11 mouse cellular contexts compared by ENCODE assay signal in the genomic region with DNA sequence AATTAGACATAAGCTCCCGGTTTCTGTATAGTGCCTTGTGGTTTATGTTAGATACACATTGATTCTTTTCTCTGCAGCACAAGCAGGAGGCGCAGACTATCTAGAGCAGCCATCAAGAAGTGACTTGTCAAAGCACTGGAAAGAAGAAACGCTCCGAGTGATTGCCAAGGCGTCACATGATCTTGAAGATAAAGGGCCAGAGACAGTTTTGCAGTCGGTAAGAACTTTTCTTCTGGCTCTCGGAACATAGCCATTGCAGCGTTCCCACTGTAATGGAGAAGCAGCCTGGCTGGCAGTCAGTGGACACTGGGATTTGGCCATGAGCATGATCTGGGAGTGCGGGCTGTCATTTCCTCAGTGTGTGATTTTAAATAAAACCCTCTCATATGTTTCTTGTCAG.
DNase-seq lines count a peak whose midpoint lies in the region; ATAC-seq and TF ChIP-seq lines count a peak whose summit lies in the region.
"Had no signal": no experiment of that assay in that cellular context is flagged by ENCODE, and none has a peak within 500 bp of the region (broad histone marks: within the 10 kb centered on the region; RNA-seq: fewer than 3 reads in every experiment).

No protein-coding gene starts in this region.

- H3K9me3 ChIP-seq in neural tube, embryonic 15.5 days (replicated peaks): no peaks in the 10 kb centered on the region
- H3K9me3 ChIP-seq: limb, embryonic 12.5 days had no signal

- H3K27me3 ChIP-seq in neural tube, embryonic 15.5 days (replicated peaks): no peaks in the 10 kb centered on the region
- H3K27me3 ChIP-seq: limb, embryonic 12.5 days had no signal

- TF ChIP-seq CTCF in gastrocnemius, adult 2 months (IDR thresholded peaks at IDR 0.05): no peak

- 91% methylated on average over 9 of the region's 9 CpGs for WGBS in neural tube, embryonic 15.5 days

- no peaks in the 10 kb centered on the region for H3K4me1 ChIP-seq in neural tube, embryonic 15.5 days
- H3K4me1 ChIP-seq: limb, embryonic 12.5 days had no signal

- no peak overlapping the region for H3K9ac ChIP-seq in neural tube, embryonic 15.5 days (replicated peaks)
- H3K9ac ChIP-seq: limb, embryonic 12.5 days had no signal

- peak overlapping the region; percentile 84 for H3K27ac ChIP-seq in gastrocnemius, adult 2 months
- H3K27ac ChIP-seq in neural tube, embryonic 15.5 days (replicated peaks): no peak overlapping the region
- H3K27ac ChIP-seq: limb, embryonic 12.5 days had no signal

- DNase-seq in kidney, postnatal 14 days: peak; percentile 7
- DNase-seq in kidney, postnatal 36 days: no peak
- peak; percentile 82 for DNase-seq in gastrocnemius, adult 2 months
- DNase-seq in gastrocnemius, postnatal 36 days: peak; percentile 30 to 35
- peak; percentile 44 for DNase-seq in lung, postnatal 10 days
- no peak for DNase-seq in thymus, postnatal 0 days (ENCODE audit: low spot score)
- DNase-seq: embryo, embryonic 11 days had no signal

- intact Hi-C loops in gastrocnemius, adult 2 months (cut with DNase I): no loop called here
- intact Hi-C loops in gastrocnemius, postnatal 36 days (cut with DNase I): no loop called here

- no peak for ATAC-seq in neural tube, embryonic 15.5 days (ENCODE audit: low FRiP score)
- ATAC-seq: forebrain, embryonic 14.5 days; intestine, embryonic 16.5 days had no signal

- 0 out of 2 replicates have a peak overlapping the region, but pooled peaks have one; percentile 13 for H3K4me3 ChIP-seq in gastrocnemius, adult 2 months
- H3K4me3 ChIP-seq in neural tube, embryonic 15.5 days (replicated peaks): no peak overlapping the region
- H3K4me3 ChIP-seq: limb, embryonic 12.5 days had no signal

- H3K36me3 ChIP-seq in neural tube, embryonic 15.5 days: no peaks in the 10 kb centered on the region

- H3K4me2 ChIP-seq in neural tube, embryonic 15.5 days: no peak overlapping the region
- H3K4me2 ChIP-seq: limb, embryonic 12.5 days had no signal

Comparison
In these comparisons a context has a peak if more than half of its experiments do, and no peak if none do; other contexts are left out.
1. DNase-seq: peak in kidney, postnatal 14 days (single experiment), gastrocnemius, adult 2 months (single experiment), gastrocnemius, postnatal 36 days (2 of 2) and lung, postnatal 10 days (single experiment); none in kidney, postnatal 36 days (0 of 2) and thymus, postnatal 0 days (single experiment).